Mouse (Mus musculus): ENCODE measurements around the gene Gfy.

Gfy gene

DNA sequence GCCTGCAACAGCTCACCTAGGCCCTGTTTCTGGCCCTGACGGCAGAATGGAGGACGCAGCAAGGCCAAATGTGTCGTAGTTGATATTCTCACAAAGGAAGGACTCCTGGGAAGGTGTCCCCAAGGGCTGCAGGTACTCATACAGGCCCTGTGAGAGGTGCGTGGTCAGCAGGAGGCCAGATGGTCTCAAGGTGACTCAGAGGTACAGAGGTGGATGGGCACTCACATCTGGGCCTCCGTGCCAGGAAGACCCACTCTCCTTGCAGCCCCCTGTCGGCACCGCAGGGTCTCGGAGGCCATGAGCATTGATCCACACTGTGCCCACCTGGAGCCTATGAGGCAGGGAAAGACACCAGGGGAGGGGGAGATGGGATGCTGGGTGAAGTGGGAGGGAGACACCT, 33.9 kb downstream of the Gfy start:
- no peak for DNase-seq

DNA sequence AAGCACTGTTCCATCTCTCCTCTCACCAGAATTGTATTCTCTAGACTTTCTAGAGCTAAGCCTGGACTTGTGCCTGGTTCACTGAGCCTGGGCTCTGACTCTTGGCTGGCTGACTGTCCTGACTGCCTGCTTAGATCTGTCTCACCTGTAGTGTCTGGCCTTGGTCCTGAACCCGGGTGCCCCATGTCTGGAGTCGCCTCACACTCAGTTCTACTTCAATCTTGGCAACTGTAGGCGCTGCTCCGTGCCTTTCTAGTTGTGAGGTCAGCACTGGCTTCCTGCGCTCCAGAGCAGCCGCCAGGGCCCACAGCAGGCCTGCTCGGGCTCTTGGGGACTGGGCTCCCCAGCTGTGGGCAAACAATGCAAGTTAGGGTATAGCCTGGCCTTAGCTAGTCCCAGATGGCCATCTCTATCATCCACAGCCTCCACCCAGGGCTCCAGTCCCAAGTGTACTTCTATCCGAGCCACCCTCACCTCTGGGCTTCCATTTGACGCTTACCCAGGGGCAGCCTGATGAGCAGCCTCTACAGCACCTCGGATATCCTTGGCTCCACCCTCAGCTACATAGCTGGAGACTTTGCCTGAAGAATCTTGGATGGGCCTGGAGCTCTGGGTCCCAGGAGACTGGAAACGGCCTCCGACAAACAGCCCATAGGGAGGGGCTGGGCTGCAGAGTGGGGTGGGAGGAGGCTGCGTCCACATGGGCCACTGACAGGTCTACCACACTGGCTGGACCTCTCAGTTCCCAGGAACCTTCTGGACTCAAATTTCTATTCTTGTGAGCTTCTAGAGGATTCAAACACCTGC, 34.8 kb downstream of the Gfy start:
- no peak for DNase-seq

DNA sequence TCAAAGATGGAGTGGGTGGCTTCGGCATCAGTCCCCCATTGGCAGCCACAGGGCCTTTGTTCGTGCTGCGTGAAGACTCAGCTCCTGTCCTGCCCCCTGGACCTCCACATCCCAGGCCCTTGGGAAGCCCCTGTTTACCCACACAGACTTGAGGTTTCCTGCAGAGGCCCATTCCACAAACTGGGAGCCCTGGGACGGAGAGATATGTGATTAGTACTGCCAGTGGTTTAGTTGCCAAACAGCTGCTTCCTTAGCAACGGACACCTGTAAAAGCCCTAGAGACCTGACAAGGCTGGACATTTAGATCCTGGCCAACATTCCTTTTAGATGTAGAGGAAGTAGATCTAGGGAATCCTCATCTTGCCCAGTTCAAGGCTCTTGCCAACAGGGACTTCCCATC, 37.5 kb downstream of the Gfy start:
- DNase-seq, result no peak

DNA sequence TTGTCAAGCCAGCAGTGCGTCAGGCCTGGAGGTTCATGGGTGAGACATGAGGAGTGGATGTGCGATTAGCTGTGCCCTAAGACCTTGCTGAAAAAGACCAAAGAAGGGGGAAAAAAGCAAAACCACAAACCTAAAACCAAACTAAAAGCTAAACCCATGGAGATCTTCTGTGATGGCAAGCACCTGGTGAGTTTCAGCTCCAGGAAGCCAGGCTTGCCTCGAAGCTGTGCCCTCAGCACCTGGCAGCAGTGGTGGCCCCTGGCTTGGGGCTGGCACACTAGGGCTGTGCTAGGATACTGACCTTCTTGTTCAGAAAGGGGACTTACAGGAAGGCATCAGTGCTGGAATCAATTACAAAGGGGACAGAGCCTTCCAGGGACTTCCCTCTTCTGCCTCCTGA, 38.0 kb downstream of the Gfy start:
- no peak for DNase-seq

DNA sequence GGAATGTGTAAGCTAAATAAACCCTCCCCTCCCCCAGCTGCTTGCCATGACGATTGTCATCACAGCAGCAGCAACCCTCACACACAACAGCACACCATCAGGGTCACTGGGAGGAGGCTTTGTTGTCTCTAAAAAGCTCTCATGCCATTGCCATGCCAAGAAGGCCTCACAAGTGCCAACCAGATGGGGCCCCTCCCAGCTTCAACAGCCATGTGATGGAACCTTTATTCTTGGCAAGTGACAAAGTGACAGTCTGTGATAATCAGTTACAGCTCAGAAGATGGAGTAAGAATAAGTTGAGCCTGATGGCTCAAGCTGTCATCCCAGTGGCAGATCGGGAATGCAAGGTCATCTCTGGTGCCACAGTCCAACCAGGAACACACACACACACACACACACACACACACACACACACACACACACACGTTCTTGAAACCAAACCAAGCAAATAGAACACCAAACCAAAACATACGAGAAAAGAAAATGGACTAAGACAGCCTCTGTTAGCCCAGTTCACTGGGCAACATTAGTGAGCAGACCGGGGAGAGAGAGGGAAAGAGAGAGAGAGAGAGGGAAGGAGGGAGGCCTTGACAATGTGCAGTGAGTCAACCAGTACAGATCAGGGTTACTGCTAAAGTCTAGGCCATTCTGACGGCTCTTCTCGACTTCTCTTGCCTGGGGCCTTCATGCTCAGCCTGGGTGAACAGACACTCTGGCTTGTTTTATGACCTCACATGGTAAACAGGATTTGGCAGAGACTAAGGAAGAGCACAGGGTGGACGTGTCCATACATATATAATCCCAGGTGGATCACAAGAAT, 39.3 kb downstream of the Gfy start:
- no peak for DNase-seq

DNA sequence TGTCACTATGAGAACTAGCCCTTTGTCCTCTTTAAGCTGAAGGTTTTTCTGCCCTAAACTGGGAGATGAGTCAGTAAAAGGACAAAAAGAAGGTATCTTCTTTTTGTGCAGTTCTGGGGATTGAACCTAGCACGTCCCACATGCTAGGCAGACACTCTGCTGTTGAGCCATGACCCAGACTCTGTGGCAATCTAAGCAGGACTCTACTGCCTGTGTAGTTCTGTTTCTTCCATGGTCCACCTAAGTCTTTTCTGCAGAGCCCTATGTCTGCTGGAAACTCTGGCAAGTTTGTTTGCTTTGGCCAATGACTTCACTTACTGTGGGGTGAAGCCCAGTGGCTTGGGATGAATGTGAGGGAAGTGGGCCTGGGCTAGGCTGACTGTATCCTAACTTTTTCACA, 41.0 kb downstream of the Gfy start:
- DNase-seq, result no peak

DNA sequence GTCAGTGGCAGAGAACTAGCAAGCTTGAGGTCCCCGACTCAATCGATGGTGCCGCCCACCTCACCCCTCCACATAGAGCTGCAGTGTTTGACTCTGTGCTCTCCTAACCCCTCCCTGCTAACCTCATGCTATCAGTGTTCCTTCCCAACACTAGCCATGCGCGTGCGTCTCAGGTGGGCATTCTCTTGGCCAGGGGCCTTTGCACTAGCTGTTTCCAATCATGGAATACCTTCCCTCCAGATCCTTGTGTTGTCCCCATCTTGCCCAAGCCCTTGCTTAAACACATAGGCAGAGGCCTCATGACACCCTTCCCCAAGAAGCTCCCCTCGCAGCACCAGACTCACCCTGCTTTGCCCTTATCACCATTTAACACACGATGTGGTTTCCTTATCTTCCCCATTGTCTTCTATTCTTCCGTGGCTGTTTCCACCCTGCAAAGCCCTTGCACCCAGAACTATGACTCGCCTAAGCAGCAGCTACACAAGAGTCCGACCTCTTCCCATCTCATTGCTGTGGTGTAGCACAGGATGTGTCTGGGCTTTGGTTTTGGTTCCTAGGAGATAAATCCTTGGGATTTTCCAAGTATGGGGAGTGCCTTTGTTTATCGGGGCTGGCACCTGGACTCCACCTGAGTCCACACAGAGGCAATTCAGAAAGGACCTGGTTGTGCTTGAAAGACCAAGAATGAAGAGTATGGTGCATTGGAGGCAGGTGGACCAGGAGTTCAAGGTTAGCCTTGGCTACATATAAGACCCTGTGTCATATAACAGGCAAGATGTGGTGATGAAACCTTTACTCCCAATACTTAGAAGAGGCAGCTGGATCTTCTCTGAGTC, 42.0 kb downstream of the Gfy start:
- no peak for DNase-seq

DNA sequence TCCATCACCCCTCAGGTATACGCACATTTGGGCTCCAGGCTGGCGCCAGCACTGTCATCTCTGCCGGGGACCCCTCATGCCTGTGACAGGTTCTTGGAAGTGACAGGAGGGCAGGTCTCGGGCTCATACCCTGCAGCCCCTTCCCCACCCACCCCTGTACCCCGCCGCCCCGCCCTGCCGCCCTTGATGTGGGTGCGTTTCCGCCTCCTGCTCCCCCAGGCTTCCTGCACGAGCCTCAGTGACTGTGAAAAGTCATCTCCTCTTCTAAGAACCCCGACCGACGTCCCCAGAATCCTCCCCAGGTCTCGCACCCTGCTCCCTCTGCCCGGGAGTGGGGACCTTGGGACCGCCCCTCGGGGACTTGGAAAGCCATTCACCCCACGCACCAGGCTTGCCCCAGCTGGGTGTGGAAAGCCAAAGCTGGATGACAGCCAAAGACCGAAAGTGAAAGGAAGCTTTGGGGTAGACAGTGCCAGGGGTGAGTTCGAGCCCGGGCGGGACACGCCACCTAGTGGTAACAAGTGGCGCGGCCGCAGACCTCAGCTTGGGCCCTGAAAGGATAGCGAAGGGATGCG, 43.3 kb downstream of the Gfy start, which contains the start of the genes Gm45713 and Flt3l:
Gm45713 (minus strand) TSS at position 239 of the 575 bp plus-strand sequence.
Flt3l (minus strand) TSS at position 440 of the 575 bp plus-strand sequence.
- DNase-seq, result peak; percentile 90

DNA sequence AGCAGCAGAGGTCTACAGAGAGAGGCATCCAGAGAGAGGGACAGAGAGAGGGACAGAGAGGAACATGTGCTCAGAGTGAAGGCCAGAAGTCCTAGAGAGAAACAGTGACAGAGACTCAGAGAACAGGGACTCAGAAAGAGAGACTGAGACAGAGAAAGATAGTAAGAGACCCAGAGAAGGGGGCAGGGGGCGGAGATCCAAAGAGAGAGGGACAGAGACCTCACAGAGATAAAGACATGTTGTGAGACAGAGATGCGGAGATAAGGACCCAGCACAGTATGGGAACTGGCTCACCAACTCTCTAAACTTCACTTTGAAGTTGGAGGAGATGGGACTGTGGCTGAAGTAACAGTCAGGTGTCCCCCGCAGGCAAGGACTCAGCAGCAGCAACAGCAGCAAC, 44.0 kb downstream of the Gfy start:
- no peak for DNase-seq

DNA sequence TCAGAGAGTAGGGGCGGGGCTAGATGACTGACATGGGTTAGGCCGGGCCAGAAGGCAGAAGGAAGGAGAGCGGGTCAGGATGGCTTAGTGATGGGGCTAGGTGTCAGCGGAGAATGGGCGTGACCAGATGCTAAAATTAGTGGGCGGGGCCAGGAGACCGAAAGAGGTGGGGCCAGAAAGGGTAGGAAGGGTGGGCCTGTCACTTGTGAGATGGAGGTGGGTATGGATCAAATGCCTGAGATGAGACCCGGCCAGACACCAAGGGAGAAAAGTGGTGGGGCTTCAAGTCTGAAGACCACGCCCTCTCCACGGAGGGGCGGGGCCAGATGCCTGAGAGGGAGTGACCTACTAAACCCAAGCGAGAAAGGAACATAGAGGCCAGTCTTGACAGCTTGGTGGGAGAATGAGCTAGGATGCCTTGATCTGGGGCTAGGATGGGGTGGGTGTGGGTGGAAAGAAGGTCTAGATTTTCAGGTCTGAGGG, 44.8 kb downstream of the Gfy start:
- no peak for DNase-seq

DNA sequence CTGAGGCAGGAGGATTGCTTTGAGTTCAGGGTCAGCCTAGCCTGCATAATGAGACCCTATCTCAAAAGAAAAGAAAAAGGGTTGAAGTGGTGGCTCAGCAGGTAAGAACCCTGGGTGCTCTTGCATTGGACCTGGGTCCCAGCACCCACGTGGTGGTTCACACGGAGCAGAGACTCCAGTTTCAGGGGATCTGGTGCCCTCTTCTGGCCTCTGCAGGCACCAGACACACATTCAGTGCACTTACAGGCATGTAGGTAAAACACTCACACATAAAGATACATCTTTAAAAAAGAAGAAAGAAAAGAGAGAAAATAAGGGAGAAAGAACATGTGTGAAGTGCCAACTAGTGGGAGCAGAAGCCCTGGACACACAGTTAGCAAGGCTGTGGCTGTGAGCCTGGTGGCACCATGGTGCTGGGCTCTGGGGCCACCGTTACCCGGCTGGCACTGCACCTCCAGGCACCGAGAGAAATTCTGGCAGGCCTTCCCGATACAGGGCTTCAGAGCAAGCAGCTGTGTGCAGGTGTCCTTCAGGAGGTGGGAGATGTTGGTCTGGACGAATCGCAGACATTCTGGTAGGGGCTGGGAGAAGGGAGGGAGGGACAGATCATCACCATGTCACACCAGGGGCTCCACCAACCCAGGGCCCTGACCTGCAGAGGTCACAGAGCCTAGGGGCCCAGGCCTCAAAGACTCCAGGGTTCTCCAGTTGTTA, 45.8 kb downstream of the Gfy start:
- no peak for DNase-seq

DNA sequence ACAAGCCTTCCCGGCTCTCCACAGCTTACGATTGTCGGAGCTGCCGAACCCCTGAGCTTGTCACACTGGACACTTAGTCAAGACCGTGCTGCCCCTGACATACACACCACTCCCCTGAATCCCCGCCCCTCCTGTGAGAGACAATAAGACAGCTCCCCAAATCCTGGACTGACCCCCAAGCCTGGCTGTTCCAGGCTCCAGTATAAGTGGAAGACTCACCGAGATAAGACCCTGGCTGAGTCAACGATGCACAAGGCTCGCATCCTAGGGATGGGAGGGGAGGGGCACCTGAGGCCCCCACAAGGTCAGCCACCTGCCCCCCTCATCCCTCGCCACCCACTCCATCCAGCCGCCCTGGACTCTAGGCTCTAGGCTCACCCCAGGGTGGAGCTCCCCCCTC, 47.5 kb downstream of the Gfy start:
- no peak for DNase-seq

DNA sequence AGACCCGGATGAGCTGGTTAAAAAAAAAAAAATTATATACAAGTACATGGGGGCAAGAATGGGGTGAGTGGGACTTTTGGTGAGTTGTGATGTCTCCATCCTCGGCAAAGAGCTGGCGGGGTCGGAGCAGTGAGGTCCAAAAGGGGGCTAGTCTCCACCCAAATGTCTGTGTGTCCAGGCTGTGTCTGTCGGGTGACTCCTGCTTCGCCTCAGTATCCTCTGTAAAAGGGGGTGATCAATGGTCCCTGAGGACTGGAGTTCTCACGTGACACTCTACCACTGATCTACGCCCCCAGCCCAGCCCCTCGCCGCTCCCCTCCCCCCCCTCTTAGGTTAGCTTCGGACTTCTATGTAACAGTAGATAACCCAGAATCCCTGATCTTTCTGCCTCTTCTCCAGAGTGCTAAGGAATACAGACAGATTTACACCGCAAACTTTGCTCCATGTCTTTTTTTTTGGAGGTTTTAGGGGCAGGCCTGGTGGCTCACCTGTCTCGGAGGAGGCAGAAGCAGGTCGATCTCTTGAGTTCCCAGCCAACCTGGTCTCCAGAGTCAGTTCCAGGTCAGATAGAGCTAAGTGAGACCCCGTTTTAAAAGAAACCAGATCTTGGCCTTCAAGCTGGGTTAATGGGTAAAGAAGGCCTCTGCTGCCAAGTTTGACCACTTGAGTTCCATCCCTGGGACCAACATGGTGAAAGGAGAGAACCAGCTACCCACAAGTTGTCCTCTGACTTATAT, 49.4 kb downstream of the Gfy start:
- DNase-seq, result no peak

DNA sequence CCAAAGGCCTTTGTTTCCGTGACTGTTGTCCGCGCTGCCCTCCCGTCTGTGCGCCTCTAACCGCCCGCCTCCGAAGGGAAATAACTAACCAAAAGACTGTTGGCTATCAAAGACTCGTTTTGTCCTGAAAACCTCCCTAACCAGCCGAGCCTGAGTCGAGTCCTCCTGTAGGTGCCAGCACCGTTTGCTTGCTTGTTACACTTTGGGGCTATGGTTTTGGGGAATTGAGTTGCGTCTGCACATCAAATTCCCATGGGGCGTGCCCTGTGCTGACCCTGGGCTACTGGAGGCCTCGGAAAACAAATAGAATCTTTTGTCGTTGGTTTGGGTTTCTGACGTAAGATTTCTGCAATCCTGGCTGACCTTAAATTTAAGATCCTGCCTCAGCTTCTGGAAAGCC, 50.1 kb downstream of the Gfy start:
- DNase-seq, result no peak

DNA sequence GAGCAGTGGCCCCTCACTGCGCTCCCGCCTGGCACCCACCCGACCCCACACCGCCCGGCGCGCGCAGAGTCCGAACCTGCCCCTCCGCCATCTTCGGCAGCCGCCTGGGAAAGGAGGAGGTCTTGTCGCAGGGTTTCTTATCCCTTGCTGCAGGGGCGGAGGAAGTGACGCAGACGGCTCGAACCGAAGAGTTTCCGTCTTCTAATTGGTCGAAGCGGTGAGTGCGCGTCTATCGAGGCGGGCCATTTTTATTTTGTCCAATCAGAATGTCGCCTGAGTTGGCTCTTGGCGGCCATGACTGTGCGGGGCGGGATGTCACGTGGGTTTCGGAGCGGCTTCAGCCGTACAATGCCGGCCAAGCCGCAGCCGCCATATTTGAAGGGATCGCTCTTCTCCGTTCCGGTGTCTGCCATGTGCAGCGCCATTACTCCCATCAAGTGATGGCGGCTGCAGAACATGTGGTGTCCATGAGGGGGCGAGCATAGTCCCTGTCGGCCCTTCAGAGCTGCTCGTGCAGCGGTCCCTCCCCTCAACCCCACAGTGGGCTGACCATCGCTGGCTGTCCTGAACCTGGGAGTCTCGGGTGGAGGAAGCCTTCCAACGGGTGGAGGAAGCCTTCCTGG, 50.6 kb downstream of the Gfy start, which contains the start of gene Rpl13a:
Rpl13a (minus strand) TSS at position 138 of the 623 bp plus-strand sequence.
- peak; percentile 99 for DNase-seq

DNA sequence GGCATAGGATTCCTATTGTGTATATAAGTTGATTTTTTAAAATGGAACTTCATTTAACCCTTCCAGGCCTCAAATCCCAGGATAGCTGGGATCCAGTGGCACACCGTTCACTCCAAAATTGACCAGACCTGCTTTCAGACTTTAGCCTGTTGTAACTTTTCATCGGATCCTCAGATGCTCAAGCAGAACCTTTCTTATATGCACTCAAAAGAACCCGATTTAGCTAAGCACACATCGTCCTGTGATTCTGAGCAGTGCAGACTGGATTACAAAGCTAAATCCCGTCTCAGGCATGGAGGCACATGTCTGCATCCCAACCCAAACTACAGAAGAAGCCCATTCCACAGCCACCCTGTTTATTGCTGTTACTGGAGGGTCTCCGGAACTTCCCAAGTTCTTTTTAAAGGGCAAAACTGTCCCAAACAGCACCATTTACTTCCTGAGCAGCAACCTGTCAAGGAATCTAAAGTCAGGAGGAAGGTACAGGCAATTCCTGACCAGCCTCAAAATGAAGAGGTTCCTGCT, 51.6 kb downstream of the Gfy start:
- no peak for DNase-seq

DNA sequence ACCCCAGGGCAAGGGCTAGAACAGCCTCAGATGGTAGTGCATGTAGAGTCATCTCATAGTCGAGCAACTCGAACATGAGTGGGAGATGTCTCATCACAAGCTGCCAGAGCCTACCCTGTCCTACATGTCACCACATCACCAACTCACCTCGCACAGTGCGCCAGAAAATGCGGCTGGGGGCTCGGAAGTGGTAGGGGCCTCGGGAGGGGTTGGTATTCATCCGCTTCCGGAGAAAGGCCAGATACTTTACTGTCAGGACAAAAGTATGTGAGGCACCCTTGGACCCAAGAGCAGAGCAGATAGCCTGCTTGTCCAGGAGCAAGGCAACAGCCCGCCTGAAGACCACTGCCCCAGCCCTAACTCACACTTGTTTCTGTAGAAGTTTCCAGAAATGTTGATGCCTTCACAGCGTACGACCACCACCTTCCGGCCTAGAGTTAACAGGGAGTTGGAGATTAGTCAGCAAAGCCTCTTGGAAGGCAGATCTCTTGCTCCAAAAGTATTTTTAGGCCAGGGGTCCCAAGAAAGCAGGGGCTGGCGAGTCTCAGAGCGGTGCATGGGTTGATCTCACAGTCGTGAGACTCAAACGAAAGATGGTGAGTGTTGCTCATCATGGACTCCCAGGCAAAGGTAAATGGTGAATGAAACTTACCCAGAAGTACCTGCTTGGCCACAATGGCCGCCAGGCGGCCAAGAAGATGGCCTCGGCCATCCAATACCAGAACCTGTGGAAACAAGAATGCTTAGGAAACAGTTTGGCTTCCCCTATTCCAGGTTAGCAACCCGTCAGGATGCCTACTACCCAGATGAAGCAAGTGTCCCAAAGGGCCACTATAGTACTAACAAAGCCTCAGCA, 52.3 kb downstream of the Gfy start:
- DNase-seq, result no peak
